Mouse (Mus musculus) Muller cell, postnatal 12 days (primary cell): Measurements from ENCODE around the gene Fndc11.

ENCODE experiments used
- DNase-seq: peaks from one replicate; pipeline ENCODE4 v3.0.0-alpha.2; 2015; ENCODE audit errors: inconsistent ontology term

The Fndc11 gene

DNA sequence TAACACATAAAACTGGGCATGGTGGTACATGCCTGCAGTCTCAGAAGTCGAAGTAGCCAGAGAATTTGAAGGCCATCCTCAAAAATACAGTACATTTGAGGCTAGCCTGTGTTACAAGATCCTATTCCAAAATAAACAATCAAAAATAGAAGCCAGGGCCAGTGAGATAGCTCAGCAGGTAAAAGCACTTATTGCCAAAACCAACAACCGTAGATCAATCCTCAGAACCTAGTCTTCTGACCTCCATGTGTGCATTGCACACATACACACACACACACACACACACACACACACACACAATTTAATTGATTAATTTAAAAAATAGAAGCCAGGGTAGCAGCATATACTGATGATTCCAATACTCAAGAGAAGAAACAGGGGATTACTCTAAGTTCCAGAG, 47.0 kb downstream of the Fndc11 start:
- no peak for DNase-seq

DNA sequence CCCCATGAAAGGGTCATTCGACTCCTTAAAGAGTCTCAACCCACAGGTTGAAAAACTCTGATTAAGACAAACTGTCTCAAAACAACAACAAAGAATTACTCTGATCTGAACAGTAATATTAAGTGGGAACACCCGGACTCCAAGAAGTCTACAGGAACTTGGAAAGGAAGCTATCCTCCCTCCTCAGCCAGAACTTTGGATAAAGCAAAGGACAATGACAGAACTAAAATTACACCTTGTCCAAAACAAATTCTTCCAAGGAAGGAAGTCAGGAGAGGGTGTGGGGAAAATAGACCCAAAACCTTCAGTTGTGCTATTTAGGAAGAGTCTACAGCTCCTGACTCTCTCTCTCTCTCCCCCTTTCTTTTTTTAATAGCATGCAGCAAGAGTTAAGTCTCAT, 52.3 kb downstream of the Fndc11 start:
- DNase-seq: no peak
